In the genomic region with DNA sequence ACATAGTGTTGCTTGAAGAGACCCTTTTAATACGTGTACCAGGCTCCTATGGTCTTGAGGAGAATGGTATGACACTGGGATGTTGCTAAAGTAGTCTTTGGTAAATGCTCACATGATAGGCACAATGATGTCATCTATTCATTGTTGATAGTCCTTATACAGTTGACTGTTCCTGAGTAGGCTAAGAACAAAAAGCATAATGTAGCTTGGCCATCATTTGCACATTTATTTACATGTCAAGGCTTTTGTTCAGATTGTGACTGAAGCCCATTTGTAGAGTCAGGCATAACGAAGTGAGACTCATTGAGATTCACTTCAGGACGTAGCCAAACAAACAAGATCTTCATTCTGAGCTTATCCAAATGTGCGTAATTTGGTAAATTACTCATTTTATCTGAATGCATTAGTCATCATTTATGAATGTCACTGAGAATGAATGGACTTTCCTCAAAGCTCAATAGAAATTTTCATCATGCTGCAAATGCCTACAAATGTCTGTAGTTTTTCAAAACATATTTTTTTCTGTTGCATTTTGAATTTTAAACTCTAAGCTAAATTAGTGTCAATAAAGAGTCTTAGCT, we compare ENCODE assay signal across 1 mouse cellular context.
TF ChIP-seq lines count a peak whose summit lies in the region.

No protein-coding gene starts in this region.

TF ChIP-seq in myocyte, 11 proteins besides CTCF, POLR2A, EP300 and RAD21 (continued from another document):
- TF ChIP-seq TCF3 (IDR thresholded peaks at IDR 0.05; ENCODE audit: insufficient read length, low read depth): no peak
TF ChIP-seq in myocyte: peak in this region for 0.
